In genomic region chr11:55250527-55250926, GRCm38 (mm10) we compare ENCODE assay signal across 12 mouse cellular contexts. TPM values are rescaled to one million over a fixed set of nuclear protein-coding genes. Genes with fewer than 3 reads are reported as not detected.
DNase-seq lines count a peak whose midpoint lies in the region; TF ChIP-seq lines count a peak whose summit lies in the region.
"Had no signal": no experiment of that assay in that cellular context is flagged by ENCODE, and none has a peak within 500 bp of the region (broad histone marks: within the 10 kb centered on the region; RNA-seq: fewer than 3 reads in every experiment).

No protein-coding gene starts in this region.

- H3K4me3 ChIP-seq in left cerebral cortex, adult 2 months: no peak overlapping the region
- H3K4me3 ChIP-seq: forebrain, embryonic 12.5 days had no signal

- DNase-seq in left cerebral cortex, postnatal 25 days (ENCODE audit: low spot score in 2 of 2): peak; percentile 12 to 49
- no peak for DNase-seq in left cerebral cortex, adult 2 months (ENCODE audit: extremely low spot score in 1 of 2, low spot score in 2 of 2)
- DNase-seq in B cell, adult 2 months: peak; percentile 7 to 11
- DNase-seq in brain, adult 2 months (ENCODE audit: low read depth, low spot score): peak; percentile 44
- peak; percentile 41 to 50 for DNase-seq in layer of hippocampus, postnatal 36 days
- DNase-seq in urinary bladder, postnatal 14 days (ENCODE audit: low spot score): no peak
- no peak for DNase-seq in cerebellum, postnatal 25 days
- DNase-seq: kidney, adult 8-10 months; lung, postnatal 4 days; right cerebral cortex, postnatal 14 days had no signal

- H3K27ac ChIP-seq in left cerebral cortex, adult 2 months: no peak overlapping the region
- H3K27ac ChIP-seq: forebrain, embryonic 12.5 days; hindbrain, postnatal 0 days had no signal

- intact Hi-C loops in left cerebral cortex, postnatal 25 days (cut with DNase I): loop anchor here (5.0 to 10.0 kb wide), 3 partner anchors 88 to 206 kb away; no protein-coding TSS in a partner anchor
- intact Hi-C loops in left cerebral cortex, adult 2 months (cut with DNase I): no loop called here

- no peak for TF ChIP-seq CTCF in left cerebral cortex, adult 2 months (IDR thresholded peaks at IDR 0.05)

RNA-seq across cellular contexts. Expression of gene Slc36a1, which starts 46.4 kb away (rescaled TPM):
- total RNA-seq in left cerebral cortex, postnatal 25 days (2021): 10 to 100 TPM; 80.4 to 82.8 TPM
- 10 to 100 TPM; 74.0 to 79.1 TPM for total RNA-seq in left cerebral cortex, adult 2 months (2021)
- total RNA-seq in layer of hippocampus, postnatal 36 days (2021): 10 to 100 TPM; 52.9 to 56.8 TPM

Comparison
In these comparisons a context has a peak if more than half of its experiments do, and no peak if none do; other contexts are left out.
1. DNase-seq: peak in left cerebral cortex, postnatal 25 days (2 of 2), B cell, adult 2 months (2 of 2), brain, adult 2 months (single experiment) and layer of hippocampus, postnatal 36 days (2 of 2); none in left cerebral cortex, adult 2 months (0 of 2), urinary bladder, postnatal 14 days (single experiment) and cerebellum, postnatal 25 days (0 of 2).